Mouse (Mus musculus): Measurements from ENCODE around the gene Wfdc16. TPM values are rescaled to one million over a fixed set of nuclear protein-coding genes. Genes with fewer than 3 reads are reported as not detected.

Wfdc16 gene
- not detected in 2 replicates for polyA plus RNA-seq (2015; fragmentation: Nextera tagmentation; extraction: Ambion mirVana)

- Histone ChIP-seq H3K4me3 (ENCODE audit: low read depth, low read length) (no peak within 1 kb of the TSS), H3K9ac (replicated peaks) (no peak within 1 kb of the TSS), H3K4me2 (ENCODE audit: low read depth, low read length) (no peak within 1 kb of the TSS), H3K4me1 (ENCODE audit: insufficient read depth) (0 out of 2 replicates have a peak, but pooled peaks cover 2% of the 10 kb centered on the region), H3K36me3 (replicated peaks; ENCODE audit: insufficient read depth, low read length) (no peaks in the 10 kb centered on the region), H3K9me3 (ENCODE audit: low read length) (no peaks in the 10 kb centered on the region), H3K27ac (ENCODE audit: low read depth) (no peak within 1 kb of the TSS), H3K27me3 (ENCODE audit: insufficient read depth, low read length) (no peaks in the 10 kb centered on the region)
- ATAC-seq (no peak), DNase-seq (no peak)
- TF ChIP-seq CTCF (IDR thresholded peaks at IDR 0.05; ENCODE audit: low read depth): no peak
- no peak for TF ChIP-seq EP300 (IDR thresholded peaks at IDR 0.05; ENCODE audit: low read depth)
- WGBS (ENCODE audit: insufficient replicate concordance): 74% methylated on average over 3 of the region's 3 CpGs
These were observed at the start of gene Wfdc16 for GRCm38 (mm10) chr2:164638696-164639095. Wfdc16 (minus strand) TSS chr2:164638796.

DNA sequence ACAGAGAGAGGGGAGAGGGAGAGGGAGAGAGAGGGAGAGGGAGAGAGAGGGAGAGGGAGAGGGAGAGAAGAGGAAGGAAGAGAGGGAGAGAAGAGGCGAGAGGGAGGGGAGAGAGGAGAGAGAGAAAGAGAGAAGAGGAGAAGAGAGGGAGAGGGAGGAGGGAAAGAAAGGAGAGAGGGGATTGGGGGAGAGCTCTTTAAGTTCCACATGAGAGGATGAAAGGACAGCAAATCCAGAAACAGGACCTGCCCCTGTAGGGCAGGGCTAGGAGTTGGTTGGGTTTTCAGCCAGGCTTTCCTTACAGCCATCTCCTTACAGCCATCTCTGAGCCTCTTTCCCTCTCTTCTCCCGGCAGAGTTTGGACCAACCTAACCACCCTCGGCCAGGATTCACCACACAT lies 46.2 kb upstream of the Wfdc16 start, which contains the start of gene Wfdc13:
Gene Wfdc13 (plus strand): TSS at position 301 of the 400 bp plus-strand sequence.
- no peaks in the 10 kb centered on the region for H3K27me3 ChIP-seq (ENCODE audit: insufficient read depth, low read length)
- 52% methylated on average over 3 of the region's 3 CpGs for WGBS (ENCODE audit: insufficient replicate concordance)
- no peak for ATAC-seq
- no peaks in the 10 kb centered on the region for H3K4me1 ChIP-seq (ENCODE audit: insufficient read depth)
- TF ChIP-seq EP300 (IDR thresholded peaks at IDR 0.05; ENCODE audit: low read depth): no peak
- no peak for TF ChIP-seq CTCF (IDR thresholded peaks at IDR 0.05; ENCODE audit: low read depth)
- DNase-seq: no peak
- no peaks in the 10 kb centered on the region for H3K36me3 ChIP-seq (replicated peaks; ENCODE audit: insufficient read depth, low read length)
- H3K9ac ChIP-seq (replicated peaks): no peak within 1 kb of the TSS
- H3K27ac ChIP-seq (ENCODE audit: low read depth): no peak within 1 kb of the TSS
- H3K9me3 ChIP-seq (ENCODE audit: low read length): no peaks in the 10 kb centered on the region
- no peak within 1 kb of the TSS for H3K4me2 ChIP-seq (ENCODE audit: low read depth, low read length)
- no peak within 1 kb of the TSS for H3K4me3 ChIP-seq (ENCODE audit: low read depth, low read length)

- WGBS (ENCODE audit: insufficient replicate concordance): 13% methylated on average over 3 of the region's 3 CpGs
- peak; percentile 59 for ATAC-seq
- Histone ChIP-seq H3K4me2 (ENCODE audit: low read depth, low read length) (no peak overlapping the region), H3K27ac (ENCODE audit: low read depth) (no peak overlapping the region), H3K36me3 (replicated peaks; ENCODE audit: insufficient read depth, low read length) (no peaks in the 10 kb centered on the region), H3K9me3 (ENCODE audit: low read length) (no peaks in the 10 kb centered on the region), H3K9ac (replicated peaks) (no peak overlapping the region), H3K4me1 (ENCODE audit: insufficient read depth) (peaks cover 7% of the 10 kb centered on the region), H3K27me3 (ENCODE audit: insufficient read depth, low read length) (no peaks in the 10 kb centered on the region), H3K4me3 (ENCODE audit: low read depth, low read length) (no peak overlapping the region)
- TF ChIP-seq EP300 (IDR thresholded peaks at IDR 0.05; ENCODE audit: low read depth) (no peak), CTCF (IDR thresholded peaks at IDR 0.05; ENCODE audit: low read depth) (no peak)
- peak; percentile 47 for DNase-seq
These were observed 41.3 kb upstream of the Wfdc16 start for GRCm38 (mm10) chr2:164679906-164680305.

DNA sequence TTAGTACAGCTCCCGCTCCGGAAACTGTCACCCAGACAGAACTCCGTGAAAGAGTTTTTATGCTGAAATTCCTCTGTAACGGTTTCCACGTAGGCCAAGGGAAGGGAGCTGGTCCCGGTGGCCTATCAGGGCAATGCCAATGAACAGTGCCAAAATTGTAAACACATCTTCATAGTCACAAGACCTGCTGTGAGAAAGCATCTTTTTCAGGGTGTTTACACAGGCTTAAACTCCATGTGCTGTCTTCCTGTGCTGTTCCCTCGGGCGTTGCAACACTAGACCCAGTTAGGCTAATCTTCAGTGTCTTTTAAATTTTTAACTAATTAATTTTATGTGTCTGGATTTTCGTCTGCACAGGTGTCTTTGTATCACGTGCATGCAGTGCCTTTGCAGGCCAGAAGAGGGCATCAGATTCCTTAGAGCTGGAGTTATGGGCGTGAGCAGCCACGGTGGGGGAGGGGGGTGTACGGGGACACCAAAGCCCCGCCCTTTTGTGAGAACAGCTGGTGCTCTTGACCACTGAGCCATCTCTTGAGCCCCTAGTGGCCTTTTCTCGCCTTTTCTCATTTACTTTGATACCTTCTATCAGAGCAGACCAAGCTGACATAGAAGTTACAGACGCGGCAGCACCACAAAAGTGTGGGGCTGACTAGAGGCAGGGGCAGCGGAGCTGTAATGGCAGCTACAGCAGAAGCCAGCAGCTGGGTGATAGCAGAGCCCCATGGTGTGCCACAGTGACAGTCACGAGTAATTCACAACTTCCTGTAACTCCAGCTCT lies 40.4 kb upstream of the Wfdc16 start:
- ATAC-seq (peak; percentile 80), DNase-seq (peak; percentile 88)
- Histone ChIP-seq H3K27me3 (ENCODE audit: insufficient read depth, low read length) (no peaks in the 10 kb centered on the region), H3K4me3 (ENCODE audit: low read depth, low read length) (peak overlapping the region; percentile 20; the same call in 1 of the 2 replicates), H3K4me2 (ENCODE audit: low read depth, low read length) (peak overlapping the region; percentile 60), H3K27ac (ENCODE audit: low read depth) (peak overlapping the region; percentile 62; the same call in 1 of the 2 replicates), H3K4me1 (ENCODE audit: insufficient read depth) (peaks cover 7% of the 10 kb centered on the region), H3K36me3 (replicated peaks; ENCODE audit: insufficient read depth, low read length) (no peaks in the 10 kb centered on the region), H3K9me3 (ENCODE audit: low read length) (no peaks in the 10 kb centered on the region), H3K9ac (replicated peaks) (no peak overlapping the region)
- WGBS (ENCODE audit: insufficient replicate concordance): 18% methylated on average over 19 of the region's 19 CpGs
- TF ChIP-seq EP300 (IDR thresholded peaks at IDR 0.05; ENCODE audit: low read depth): no peak
- peak; percentile 87 for TF ChIP-seq CTCF (IDR thresholded peaks at IDR 0.05; ENCODE audit: low read depth)

- ATAC-seq: no peak
- Histone ChIP-seq H3K4me3 (ENCODE audit: low read depth, low read length) (no peak overlapping the region), H3K4me1 (ENCODE audit: insufficient read depth) (peaks cover 7% of the 10 kb centered on the region), H3K36me3 (replicated peaks; ENCODE audit: insufficient read depth, low read length) (no peaks in the 10 kb centered on the region), H3K27ac (ENCODE audit: low read depth) (no peak overlapping the region), H3K4me2 (ENCODE audit: low read depth, low read length) (no peak overlapping the region), H3K27me3 (ENCODE audit: insufficient read depth, low read length) (no peaks in the 10 kb centered on the region), H3K9me3 (ENCODE audit: low read length) (no peaks in the 10 kb centered on the region), H3K9ac (replicated peaks) (no peak overlapping the region)
- WGBS (ENCODE audit: insufficient replicate concordance): 72% methylated on average over 16 of the region's 16 CpGs
- TF ChIP-seq EP300 (IDR thresholded peaks at IDR 0.05; ENCODE audit: low read depth) (no peak), CTCF (IDR thresholded peaks at IDR 0.05; ENCODE audit: low read depth) (no peak)
- no peak for DNase-seq
These were observed 38.5 kb upstream of the Wfdc16 start for GRCm38 (mm10) chr2:164676916-164677685.

DNA sequence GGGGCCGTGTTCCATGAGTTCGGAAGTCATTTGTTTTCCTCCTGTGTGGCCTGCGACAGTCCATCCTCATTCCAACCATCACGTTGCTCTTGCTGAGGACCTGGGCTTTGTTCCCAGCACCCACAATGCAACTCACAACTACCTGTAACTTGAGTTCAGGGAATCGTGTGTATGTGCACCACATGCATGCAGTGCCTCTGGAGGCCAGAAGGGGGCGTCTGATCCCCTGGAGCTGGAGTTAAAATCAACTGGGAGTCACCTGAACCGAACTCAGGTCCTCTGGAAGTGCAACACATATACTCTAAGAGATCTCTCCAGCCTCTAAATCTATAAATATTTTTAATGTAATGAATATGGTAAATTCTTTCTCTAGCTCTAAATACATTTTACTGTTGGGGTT lies 37.5 kb upstream of the Wfdc16 start:
- Histone ChIP-seq H3K4me3 (ENCODE audit: low read depth, low read length) (no peak overlapping the region), H3K36me3 (replicated peaks; ENCODE audit: insufficient read depth, low read length) (no peaks in the 10 kb centered on the region), H3K27me3 (ENCODE audit: insufficient read depth, low read length) (no peaks in the 10 kb centered on the region), H3K4me2 (ENCODE audit: low read depth, low read length) (no peak overlapping the region), H3K4me1 (ENCODE audit: insufficient read depth) (peaks cover 7% of the 10 kb centered on the region), H3K27ac (ENCODE audit: low read depth) (no peak overlapping the region), H3K9me3 (ENCODE audit: low read length) (no peaks in the 10 kb centered on the region), H3K9ac (replicated peaks) (no peak overlapping the region)
- no peak for TF ChIP-seq EP300 (IDR thresholded peaks at IDR 0.05; ENCODE audit: low read depth)
- TF ChIP-seq CTCF (IDR thresholded peaks at IDR 0.05; ENCODE audit: low read depth): peak; percentile 55
- no peak for DNase-seq
- ATAC-seq: no peak
- 73% methylated on average over 7 of the region's 7 CpGs for WGBS (ENCODE audit: insufficient replicate concordance)

All from liver, postnatal 0 days (tissue).